Mouse (Mus musculus) neutrophil, adult 5-6 weeks (primary cell): ENCODE measurements around the gene Gabarap. TPM values are rescaled to one million over a fixed set of nuclear protein-coding genes. Genes with fewer than 3 reads are reported as not detected.
"Not testable (repeated sequence)": the region's sequence is repeated elsewhere in the genome, so short reads cannot be mapped to it uniquely, and the experiment has no call there.

ENCODE experiments used
- ATAC-seq: fragments of 151-379, 151-347 bp; 2 replicates; pipeline ENCODE4 v1.8.0; 2017; ENCODE audit warnings: mild to moderate bottlenecking, moderate TSS enrichment; ENCODE audit not compliant: insufficient number of reproducible peaks, poor library complexity, low FRiP score, severe bottlenecking; ENCODE audit errors: extremely low read depth
- total RNA-seq: library from RNA; stranded (forward); fragments of 200-1000 nt; gene quantifications from 2 replicates; pipeline ENCODE4 v1.2.3, GENCODE M21; 2017

Gene Gabarap
- total RNA-seq, 1 experiment from 2014 or later = 397 TPM

GRCm38 (mm10) chr11:69996161-69997061 lies 5.5 kb downstream of the Gabarap start:
- no peak for ATAC-seq

GRCm38 (mm10) chr11:69997070-69997509 lies 6.1 kb downstream of the Gabarap start:
- ATAC-seq = peak; percentile 15; the same call in 1 of the 2 replicates

GRCm38 (mm10) chr11:69998567-69999491 lies 7.9 kb downstream of the Gabarap start:
- no peak for ATAC-seq

- ATAC-seq = no peak
Measured at GRCm38 (mm10) chr11:69999666-70000065, 8.7 kb downstream of the Gabarap start.

GRCm38 (mm10) chr11:70000396-70000898 lies 9.5 kb downstream of the Gabarap start, which contains the start of gene Dvl2:
Gene Dvl2 (plus strand): TSS chr11:70000595.
- ATAC-seq = peak; percentile 39

- no peak for ATAC-seq
Measured at GRCm38 (mm10) chr11:70001159-70001558, 10.2 kb downstream of the Gabarap start.

GRCm38 (mm10) chr11:70001865-70002264 lies 10.9 kb downstream of the Gabarap start:
- ATAC-seq = peak; percentile 36; the same call in 1 of the 2 replicates

- ATAC-seq = no peak
Measured at GRCm38 (mm10) chr11:70002471-70002870, 11.5 kb downstream of the Gabarap start.

GRCm38 (mm10) chr11:70005521-70005920 lies 14.6 kb downstream of the Gabarap start:
- peak; percentile 25; the same call in 1 of the 2 replicates for ATAC-seq

GRCm38 (mm10) chr11:70010033-70010432 lies 19.1 kb downstream of the Gabarap start:
- no peak for ATAC-seq

- ATAC-seq = no peak
Measured at GRCm38 (mm10) chr11:70010548-70010947, 19.6 kb downstream of the Gabarap start.

- no peak for ATAC-seq
Measured at GRCm38 (mm10) chr11:70010961-70011360, 20.0 kb downstream of the Gabarap start.

GRCm38 (mm10) chr11:70012931-70013330 lies 22.0 kb downstream of the Gabarap start:
- no peak for ATAC-seq

- ATAC-seq = no peak
Measured at GRCm38 (mm10) chr11:70013408-70013807, 22.5 kb downstream of the Gabarap start.

GRCm38 (mm10) chr11:70014051-70014450 lies 23.1 kb downstream of the Gabarap start:
- ATAC-seq = no peak

GRCm38 (mm10) chr11:70014880-70015558 lies 24.1 kb downstream of the Gabarap start, which contains the start of gene Acadvl:
Gene Acadvl (minus strand): TSS chr11:70015411.
- ATAC-seq = peak; percentile 86

GRCm38 (mm10) chr11:70015677-70016076 lies 24.7 kb downstream of the Gabarap start:
- ATAC-seq = no peak

GRCm38 (mm10) chr11:70016177-70016576 lies 25.2 kb downstream of the Gabarap start:
- ATAC-seq = not testable (repeated sequence)
